Mouse (Mus musculus): Measurements from ENCODE around the gene Ctnna2.

Gene Ctnna2

DNA sequence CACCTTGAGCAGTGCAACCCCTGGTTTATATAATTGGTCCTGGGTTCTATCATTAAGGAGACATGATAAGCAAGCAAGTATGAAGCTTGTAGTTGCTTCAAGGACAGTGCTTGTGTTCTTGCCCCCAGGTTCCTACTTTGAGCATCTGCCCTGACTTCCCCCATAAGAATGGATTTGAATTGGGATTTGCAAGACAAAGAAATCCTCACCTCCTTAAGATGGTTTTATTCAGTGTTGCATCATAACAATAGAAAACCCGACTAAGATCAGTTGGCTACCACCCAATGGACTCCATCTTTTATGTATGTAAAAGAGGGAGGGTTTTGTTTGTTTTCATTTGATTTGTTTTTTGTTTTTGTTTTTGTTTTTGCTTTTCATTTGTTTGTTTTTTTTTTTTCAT lies 1005.2 kb downstream of the Ctnna2 start:
- DNase-seq (ENCODE audit: low read depth, low spot score), result no peak

DNA sequence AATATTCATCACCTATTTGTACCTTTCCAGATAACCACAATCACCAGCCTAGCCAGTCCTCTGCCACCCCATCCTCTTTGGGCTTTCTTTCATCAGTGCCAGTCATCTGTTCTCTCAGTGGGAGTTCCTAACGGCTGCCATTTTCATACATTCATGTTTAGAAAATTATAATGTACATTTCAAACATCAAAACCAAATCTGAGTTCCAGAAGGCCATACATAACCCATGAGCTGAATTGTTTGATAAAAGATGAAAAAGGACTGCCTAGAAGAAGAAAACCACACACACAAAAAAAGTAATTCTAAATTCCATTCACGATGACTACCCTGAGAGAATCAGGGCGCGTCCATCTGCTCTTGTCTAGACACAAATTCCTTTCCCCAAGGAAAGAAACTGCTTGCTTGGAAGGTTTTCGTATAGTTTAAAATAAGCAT lies 1014.5 kb downstream of the Ctnna2 start:
- no peak for DNase-seq (ENCODE audit: low read depth, low spot score)

DNA sequence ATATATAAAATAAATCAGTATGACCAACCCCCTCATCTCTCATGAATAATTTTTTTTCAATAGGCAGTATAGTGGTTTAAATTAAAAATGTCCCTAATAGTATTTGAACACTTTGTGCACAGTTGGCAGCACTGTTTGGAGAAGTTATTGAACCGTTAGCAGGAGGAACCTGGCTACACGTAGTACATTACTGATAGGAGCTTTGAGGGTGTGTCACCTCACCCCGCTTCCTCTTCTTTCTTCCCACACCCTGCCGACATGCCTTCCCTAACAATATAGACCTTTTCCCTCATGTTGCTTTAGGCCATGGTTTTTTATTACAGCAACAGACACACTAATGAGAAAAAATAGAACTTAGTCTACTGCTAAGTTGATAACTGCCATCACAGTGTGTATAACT lies 1071.4 kb downstream of the Ctnna2 start:
- DNase-seq (ENCODE audit: low read depth, low spot score), result no peak

DNA sequence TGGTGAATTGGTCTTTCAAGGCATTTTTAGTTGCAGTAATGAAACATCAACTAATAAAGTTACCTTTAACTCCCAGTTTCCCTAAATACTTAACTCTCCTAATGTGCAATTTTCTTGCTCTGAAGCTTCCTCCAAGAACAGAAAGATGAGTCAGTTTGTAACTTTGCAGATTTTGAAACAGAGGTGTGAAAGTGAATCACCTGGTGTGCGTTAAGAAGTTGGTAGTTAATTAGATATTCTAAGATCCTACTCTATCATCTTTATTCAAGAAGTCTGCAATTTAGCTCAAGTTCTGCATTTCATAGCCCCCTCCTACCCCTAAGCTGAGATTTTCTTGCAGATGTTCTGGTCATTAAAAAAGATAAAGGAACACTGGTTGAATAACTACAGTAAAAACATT lies 1082.3 kb downstream of the Ctnna2 start:
- DNase-seq (ENCODE audit: low read depth, low spot score), result no peak
